Mouse (Mus musculus) limb, embryonic 11.5 days (tissue): ENCODE results near the gene Fam78a. TPM values are rescaled to one million over a fixed set of nuclear protein-coding genes. Genes with fewer than 3 reads are reported as not detected.

Source experiments
- ATAC-seq: fragments of 200-750 bp; cut with Nextera tagmentation; 2 replicates; pipeline ENCODE4 v1.8.0; 2017; ENCODE audit warnings: low read depth; ENCODE audit not compliant: insufficient number of reproducible peaks, low FRiP score, low TSS enrichment
- DNase-seq: peaks from one replicate; pipeline ENCODE4 v3.0.0-alpha.2; 2015; ENCODE audit warnings: low spot score
- H3K27ac ChIP-seq: fragments of 300-500 bp; sonication (generic); replicated peaks from 2 replicates; pipeline ENCODE4 v1.5.1; 2014; ENCODE audit warnings: low read depth, mild to moderate bottlenecking, low read length
- H3K27me3 ChIP-seq: fragments of 300-500 bp; sonication (generic); 2 replicates; pipeline ENCODE4 v1.6.1; 2014; ENCODE audit warnings: mild to moderate bottlenecking, low read length, mixed read lengths; ENCODE audit not compliant: control insufficient read depth, insufficient read depth
- H3K36me3 ChIP-seq: fragments of 300-500 bp; sonication (generic); 2 replicates; pipeline ENCODE4 v1.6.1; 2014; ENCODE audit warnings: mild to moderate bottlenecking, low read length, moderate library complexity, mixed read lengths; ENCODE audit not compliant: control insufficient read depth, insufficient read depth
- H3K4me1 ChIP-seq: fragments of 300-500 bp; sonication (generic); 2 replicates; pipeline ENCODE4 v1.6.1; 2014; ENCODE audit warnings: low read length, mixed read lengths; ENCODE audit not compliant: control insufficient read depth, insufficient read depth
- H3K4me2 ChIP-seq: fragments of 300-500 bp; sonication (generic); 2 replicates; pipeline ENCODE4 v1.6.1; 2014; ENCODE audit warnings: low read depth, mild to moderate bottlenecking, moderate library complexity; ENCODE audit not compliant: severe bottlenecking
- H3K4me3 ChIP-seq: fragments of 300-500 bp; sonication (generic); 2 replicates; pipeline ENCODE4 v1.5.1; 2014; ENCODE audit warnings: low read depth, low read length
- H3K9ac ChIP-seq: fragments of 300-500 bp; sonication (generic); 2 replicates; pipeline ENCODE4 v1.6.1; 2014; ENCODE audit warnings: mild to moderate bottlenecking, low read length
- H3K9me3 ChIP-seq: fragments of 300-500 bp; sonication (generic); 2 replicates; pipeline ENCODE4 v1.6.1; 2016; ENCODE audit warnings: low read length; ENCODE audit not compliant: control insufficient read depth
- WGBS: fragments of 180-500 bp; shearing (Covaris S2); extraction: QIAGEN DNeasy Blood & Tissue Kit; methylation state at CpG from one replicate; pipeline ENCODE4 v1.1.7; 2014; 5-methylcytosine and 5-hydroxymethylcytosine counted together
- polyA plus RNA-seq: library from polyadenylated mRNA; unstranded; fragments of >200 nt; fragmentation: Nextera tagmentation; extraction: Ambion mirVana; gene quantifications from 2 replicates; pipeline ENCODE4 v1.2.1, GENCODE M21; 2014

The Fam78a gene
- polyA plus RNA-seq, 1 experiment from 2014 or later, result 1.9 TPM

DNA sequence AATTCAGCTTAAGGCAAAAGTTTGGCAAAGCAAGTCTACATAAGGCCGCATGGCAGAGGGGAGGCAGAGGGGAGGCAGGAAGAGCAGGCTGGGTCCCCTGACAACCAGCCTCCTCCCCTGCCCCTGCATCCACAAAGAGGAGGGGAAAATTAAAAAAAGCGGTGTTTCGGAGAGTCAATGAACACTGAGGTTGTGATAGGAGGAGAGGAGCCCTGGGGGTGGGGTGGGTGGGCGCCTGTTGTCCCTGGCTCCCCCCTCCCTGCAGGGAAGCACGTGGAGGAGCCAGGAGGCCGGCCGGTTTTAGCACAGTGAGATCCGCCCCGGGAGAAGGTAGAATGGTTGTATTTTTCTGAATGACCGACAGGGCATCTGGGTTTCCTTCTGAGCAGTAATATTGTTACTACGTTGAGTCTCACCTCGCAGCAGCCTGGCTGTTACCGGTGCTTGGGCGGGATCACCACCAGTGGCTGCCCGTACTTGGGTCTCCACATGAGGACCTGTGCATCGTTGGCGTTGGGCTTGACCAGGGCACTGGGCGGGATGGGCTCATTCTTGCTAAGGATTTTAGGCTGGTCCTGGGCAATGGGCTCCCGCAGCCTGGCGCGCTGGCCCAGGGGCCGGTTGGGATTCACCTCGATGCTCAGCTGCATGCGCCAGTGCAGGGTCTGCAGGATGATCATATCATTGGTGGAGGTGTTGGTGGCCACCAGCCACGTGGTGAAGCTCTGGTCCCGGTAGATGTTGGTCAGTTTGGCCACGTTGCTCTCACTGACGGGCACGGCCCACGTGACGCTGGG, 15.6 kb downstream of the Fam78a start:
- ATAC-seq (no peak), DNase-seq (peak; percentile 39)
- Histone ChIP-seq H3K4me2 (0 out of 2 replicates have a peak overlapping the region, but pooled peaks have one; percentile 4), H3K27me3 (no peaks in the 10 kb centered on the region), H3K27ac (no peak overlapping the region), H3K4me1 (0 out of 2 replicates have a peak, but pooled peaks cover 4% of the 10 kb centered on the region), H3K9me3 (no peaks in the 10 kb centered on the region), H3K9ac (no peak overlapping the region), H3K4me3 (no peak overlapping the region), H3K36me3 (no peaks in the 10 kb centered on the region)
- 55% methylated on average over 31 of the region's 31 CpGs for WGBS

DNA sequence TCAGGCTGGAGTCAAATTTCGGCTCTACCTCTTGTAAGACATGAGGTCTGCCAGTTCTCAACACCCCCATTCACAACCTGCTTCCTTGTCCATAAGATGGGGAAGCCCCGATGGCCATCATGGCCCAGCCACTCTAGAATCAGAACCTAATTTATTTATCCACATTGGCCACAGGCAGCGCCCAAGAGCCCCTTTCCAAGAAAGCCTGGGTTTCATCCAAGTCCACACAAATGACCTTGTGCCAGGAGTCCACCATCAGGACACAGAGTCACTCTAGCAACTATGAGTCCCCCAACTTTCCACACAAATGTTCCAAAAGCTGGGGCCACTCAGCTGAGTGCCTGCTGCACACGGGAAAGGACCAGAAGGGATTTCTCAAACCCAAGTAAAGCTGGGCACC, 18.7 kb downstream of the Fam78a start:
- Histone ChIP-seq H3K9ac (no peak overlapping the region), H3K4me1 (0 out of 2 replicates have a peak, but pooled peaks cover 4% of the 10 kb centered on the region), H3K27ac (no peak overlapping the region), H3K4me2 (no peak overlapping the region), H3K36me3 (no peaks in the 10 kb centered on the region), H3K9me3 (no peaks in the 10 kb centered on the region), H3K27me3 (no peaks in the 10 kb centered on the region), H3K4me3 (no peak overlapping the region)
- ATAC-seq, result no peak
- 73% methylated on average over 4 of the region's 4 CpGs for WGBS
- DNase-seq, result no peak

DNA sequence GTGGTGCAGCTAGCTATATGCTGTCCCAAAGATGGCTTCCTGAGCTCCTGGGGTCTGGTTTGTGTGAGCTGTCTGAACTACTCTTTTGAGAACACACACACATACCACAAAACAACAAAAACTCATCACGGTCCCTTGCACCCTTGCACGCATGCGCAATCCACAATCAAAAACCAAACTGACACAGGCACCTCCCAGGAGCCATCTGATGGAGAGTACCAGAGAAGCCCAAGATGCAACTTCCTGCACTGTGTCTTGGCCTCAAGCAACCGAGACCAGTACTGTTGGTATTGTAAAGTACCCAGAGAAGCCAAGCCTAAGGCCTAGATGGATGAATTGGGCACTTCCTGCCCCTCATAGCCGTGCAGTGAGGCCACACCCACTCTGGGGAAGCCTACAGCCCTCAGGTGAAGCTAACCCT, 19.3 kb downstream of the Fam78a start:
- no peak overlapping the region for H3K27ac ChIP-seq
- H3K27me3 ChIP-seq, result no peaks in the 10 kb centered on the region
- ATAC-seq (no peak), DNase-seq (no peak)
- H3K4me2 ChIP-seq, result no peak overlapping the region
- WGBS, result 83% methylated on average over 5 of the region's 5 CpGs
- H3K9me3 ChIP-seq, result no peaks in the 10 kb centered on the region
- H3K9ac ChIP-seq, result no peak overlapping the region
- 0 out of 2 replicates have a peak, but pooled peaks cover 4% of the 10 kb centered on the region for H3K4me1 ChIP-seq
- no peak overlapping the region for H3K4me3 ChIP-seq
- H3K36me3 ChIP-seq, result no peaks in the 10 kb centered on the region

DNA sequence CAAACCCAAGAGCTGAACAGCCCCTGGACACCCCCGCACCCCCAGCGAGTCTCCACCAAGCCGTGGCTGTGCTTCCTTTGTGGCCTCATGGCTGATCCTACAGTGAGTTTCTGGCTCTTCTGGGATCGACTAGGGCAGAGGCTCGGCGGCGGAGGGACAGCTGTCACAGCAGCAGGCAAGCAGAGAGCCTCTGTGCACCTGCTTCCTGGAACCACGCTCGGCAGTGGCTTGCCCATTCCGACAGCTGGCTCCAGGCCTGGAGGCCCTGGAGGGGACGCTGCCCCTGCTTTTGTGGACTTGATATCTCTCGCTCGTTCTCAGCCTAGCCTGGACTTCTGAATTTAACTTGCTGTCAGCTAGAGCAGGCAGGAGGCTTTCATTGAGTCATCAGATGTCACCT, 19.7 kb downstream of the Fam78a start:
- no peak overlapping the region for H3K4me2 ChIP-seq
- no peaks in the 10 kb centered on the region for H3K9me3 ChIP-seq
- H3K4me3 ChIP-seq, result no peak overlapping the region
- H3K36me3 ChIP-seq, result no peaks in the 10 kb centered on the region
- H3K9ac ChIP-seq, result no peak overlapping the region
- H3K4me1 ChIP-seq, result 0 out of 2 replicates have a peak, but pooled peaks cover 4% of the 10 kb centered on the region
- ATAC-seq (no peak), DNase-seq (no peak)
- 76% methylated on average over 13 of the region's 13 CpGs for WGBS
- H3K27ac ChIP-seq, result no peak overlapping the region
- H3K27me3 ChIP-seq, result no peaks in the 10 kb centered on the region

- DNase-seq (no peak), ATAC-seq (no peak)
- Histone ChIP-seq H3K4me1 (no peaks in the 10 kb centered on the region), H3K9me3 (no peaks in the 10 kb centered on the region), H3K4me3 (no peak overlapping the region), H3K36me3 (no peaks in the 10 kb centered on the region), H3K27me3 (no peaks in the 10 kb centered on the region), H3K27ac (no peak overlapping the region), H3K9ac (no peak overlapping the region), H3K4me2 (no peak overlapping the region)
- WGBS, result 84% methylated on average over 7 of the region's 7 CpGs
Measured at GRCm38 (mm10) chr2:32063451-32064151, 21.1 kb downstream of the Fam78a start.

DNA sequence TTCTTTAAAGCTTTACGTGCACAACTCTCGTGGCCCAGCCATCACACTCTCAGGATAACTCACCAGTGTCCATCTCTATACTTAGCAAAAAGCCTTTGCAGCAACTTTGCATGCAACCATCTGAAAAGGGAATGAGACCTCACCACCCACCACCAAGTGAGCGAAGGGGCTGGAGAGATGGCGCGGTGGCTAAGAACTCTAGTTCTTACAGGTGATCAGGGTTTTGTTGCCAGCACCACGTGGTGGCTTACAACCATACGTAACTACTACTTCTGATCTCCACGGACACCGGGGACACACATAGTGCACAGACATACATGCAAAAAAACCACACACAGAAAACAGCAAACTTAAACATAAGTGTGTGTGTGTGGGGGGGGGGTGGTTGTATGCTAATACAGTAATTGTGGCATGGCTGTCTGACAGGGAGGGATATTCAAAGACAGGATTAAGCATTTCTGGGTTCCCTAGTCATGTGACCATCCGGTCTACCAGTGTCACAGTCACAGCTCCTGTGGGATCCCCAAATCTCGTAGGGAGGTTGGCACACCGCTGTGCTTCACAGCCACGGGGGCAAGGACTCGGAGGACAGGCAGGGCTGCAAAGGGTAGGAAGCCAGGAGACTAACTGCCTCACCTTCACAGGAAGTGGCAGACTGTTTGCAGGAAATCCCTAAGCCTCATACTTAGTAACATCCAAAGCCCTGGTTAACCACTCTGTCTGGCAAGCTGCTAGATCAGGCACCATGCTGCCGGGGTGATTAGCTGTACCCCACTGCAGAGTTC, 21.8 kb downstream of the Fam78a start:
- Histone ChIP-seq H3K27ac (no peak overlapping the region), H3K4me1 (no peaks in the 10 kb centered on the region), H3K36me3 (no peaks in the 10 kb centered on the region), H3K9me3 (no peaks in the 10 kb centered on the region), H3K4me3 (no peak overlapping the region), H3K4me2 (no peak overlapping the region), H3K9ac (no peak overlapping the region), H3K27me3 (no peaks in the 10 kb centered on the region)
- 87% methylated on average over 15 of the region's 15 CpGs for WGBS
- DNase-seq (no peak), ATAC-seq (no peak)

DNA sequence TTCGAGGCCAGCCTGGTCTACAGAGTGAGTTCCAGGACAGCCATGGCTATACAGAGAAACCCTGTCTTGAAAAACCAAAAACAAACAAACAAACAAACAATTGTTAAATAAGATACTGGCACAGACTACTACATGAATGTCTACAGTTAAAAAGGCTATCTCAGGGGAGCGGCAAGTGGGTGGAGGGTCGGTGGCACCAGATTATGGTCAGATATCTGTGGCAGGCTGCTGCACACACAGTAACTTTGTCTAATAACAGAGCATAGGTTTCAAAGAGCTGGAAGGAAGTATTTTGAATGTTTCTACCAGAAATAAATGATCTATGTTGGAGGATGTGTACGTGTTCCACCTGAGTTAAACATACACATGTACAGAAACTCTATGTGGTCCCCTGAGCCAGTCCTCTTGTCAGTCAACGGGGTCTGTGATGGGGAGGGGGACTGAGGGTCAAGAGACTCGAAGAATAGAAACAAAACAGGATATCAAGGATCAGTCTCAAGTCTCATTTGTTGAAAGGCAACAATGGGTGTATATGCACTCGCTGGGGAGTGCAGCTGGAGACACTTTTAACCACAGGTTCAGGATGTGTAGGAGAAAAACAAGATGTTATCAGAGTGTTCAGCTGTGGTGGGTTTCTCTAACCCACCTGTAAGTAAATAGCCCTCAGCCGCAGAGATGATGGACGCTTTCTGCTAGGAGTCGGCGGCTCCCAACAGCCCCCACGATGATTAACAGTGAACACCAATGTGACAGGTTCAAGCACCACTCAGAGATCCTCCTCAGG, 22.7 kb downstream of the Fam78a start:
- H3K9ac ChIP-seq, result no peak overlapping the region
- no peaks in the 10 kb centered on the region for H3K4me1 ChIP-seq
- DNase-seq, result no peak
- 75% methylated on average over 12 of the region's 12 CpGs for WGBS
- H3K4me2 ChIP-seq, result no peak overlapping the region
- no peak overlapping the region for H3K4me3 ChIP-seq
- H3K27me3 ChIP-seq, result no peaks in the 10 kb centered on the region
- H3K36me3 ChIP-seq, result no peaks in the 10 kb centered on the region
- no peak for ATAC-seq
- no peaks in the 10 kb centered on the region for H3K9me3 ChIP-seq
- no peak overlapping the region for H3K27ac ChIP-seq

DNA sequence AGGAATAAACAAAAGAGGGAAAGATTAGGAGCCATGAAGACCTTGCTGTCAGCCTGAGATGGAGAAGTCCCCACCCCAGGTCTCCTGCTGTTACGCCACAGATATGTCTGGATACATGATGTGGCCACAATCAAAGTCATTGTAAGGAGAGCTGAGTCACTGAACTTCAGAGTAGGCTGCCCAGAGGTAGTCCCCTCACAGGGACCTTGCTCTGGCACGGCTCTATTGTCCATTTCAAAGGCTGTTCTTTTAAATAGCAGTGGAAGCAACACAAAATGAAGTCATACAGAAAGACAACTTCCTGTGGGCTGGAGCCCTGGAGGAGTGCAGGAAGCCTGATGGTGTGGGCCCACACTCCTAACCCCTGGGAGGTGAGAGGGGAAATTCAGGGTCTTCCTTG, 23.5 kb downstream of the Fam78a start:
- 70% methylated on average over 2 of the region's 2 CpGs for WGBS
- Histone ChIP-seq H3K4me2 (no peak overlapping the region), H3K4me3 (no peak overlapping the region), H3K4me1 (no peaks in the 10 kb centered on the region), H3K27me3 (no peaks in the 10 kb centered on the region), H3K36me3 (no peaks in the 10 kb centered on the region), H3K27ac (no peak overlapping the region), H3K9me3 (no peaks in the 10 kb centered on the region), H3K9ac (no peak overlapping the region)
- no peak for ATAC-seq
- no peak for DNase-seq
